Mouse (Mus musculus) layer of hippocampus, adult 18-20 months (tissue): ENCODE results near the gene Fntb. TPM values are rescaled to one million over a fixed set of nuclear protein-coding genes. Genes with fewer than 3 reads are reported as not detected.
"Not testable (repeated sequence)": the region's sequence is repeated elsewhere in the genome, so short reads cannot be mapped to it uniquely, and the experiment has no call there.

Source experiments
- DNase-seq, 2 experiments: peaks; one replicate each; pipeline ENCODE4 v3.0.0; 2022; ENCODE audit warnings: low spot score in 2 of 2
- total RNA-seq, 2 experiments: library from RNA; stranded (reverse); gene quantifications; 2 replicates each; pipeline ENCODE4 v1.2.3; 2021

Fntb gene
- total RNA-seq, 2 experiments from 2014 or later: 25.1 to 26.8 TPM

GRCm38 (mm10) chr12:76832704-76833103, 67.3 kb downstream of the Fntb start:
- peak in 1 of 2 experiments; percentile 63 for DNase-seq

DNA sequence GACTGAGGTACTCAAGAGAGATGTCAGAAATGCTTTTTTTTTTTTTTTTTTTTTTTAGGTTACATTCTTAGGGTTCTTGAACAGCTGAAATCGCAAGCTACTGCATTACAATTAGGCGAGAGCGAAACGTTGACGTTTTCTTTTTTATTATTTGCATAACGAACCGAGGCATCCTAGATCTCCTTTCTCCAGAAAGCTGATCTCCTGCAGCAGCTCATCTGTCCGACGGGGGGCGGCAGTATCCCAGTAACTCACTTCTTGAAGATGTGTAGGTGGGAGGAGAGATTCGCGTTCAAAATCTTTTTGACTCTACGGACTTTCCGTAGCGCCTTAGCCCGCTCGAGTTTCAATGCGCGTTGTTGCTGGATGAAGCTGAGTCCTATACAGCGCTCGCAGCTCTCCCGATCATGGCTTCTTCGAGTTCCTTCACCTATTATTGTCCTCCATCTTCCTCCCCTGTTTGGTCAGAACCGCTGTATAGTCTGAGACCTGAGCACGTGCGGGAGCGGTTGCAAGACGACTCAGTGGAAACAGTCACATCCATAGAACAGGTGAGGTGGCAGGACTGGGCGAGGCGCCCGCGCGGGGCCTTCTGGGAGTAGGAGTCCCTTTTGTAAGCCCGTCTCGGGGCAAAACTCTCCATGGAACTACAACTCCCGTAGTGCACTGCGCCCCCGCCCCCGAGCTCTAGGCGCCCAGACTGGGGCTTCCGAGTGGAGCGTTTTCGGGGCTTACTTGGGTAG, 71.9 kb downstream of the Fntb start:
- peak; percentile 97 to 99 for DNase-seq

DNA sequence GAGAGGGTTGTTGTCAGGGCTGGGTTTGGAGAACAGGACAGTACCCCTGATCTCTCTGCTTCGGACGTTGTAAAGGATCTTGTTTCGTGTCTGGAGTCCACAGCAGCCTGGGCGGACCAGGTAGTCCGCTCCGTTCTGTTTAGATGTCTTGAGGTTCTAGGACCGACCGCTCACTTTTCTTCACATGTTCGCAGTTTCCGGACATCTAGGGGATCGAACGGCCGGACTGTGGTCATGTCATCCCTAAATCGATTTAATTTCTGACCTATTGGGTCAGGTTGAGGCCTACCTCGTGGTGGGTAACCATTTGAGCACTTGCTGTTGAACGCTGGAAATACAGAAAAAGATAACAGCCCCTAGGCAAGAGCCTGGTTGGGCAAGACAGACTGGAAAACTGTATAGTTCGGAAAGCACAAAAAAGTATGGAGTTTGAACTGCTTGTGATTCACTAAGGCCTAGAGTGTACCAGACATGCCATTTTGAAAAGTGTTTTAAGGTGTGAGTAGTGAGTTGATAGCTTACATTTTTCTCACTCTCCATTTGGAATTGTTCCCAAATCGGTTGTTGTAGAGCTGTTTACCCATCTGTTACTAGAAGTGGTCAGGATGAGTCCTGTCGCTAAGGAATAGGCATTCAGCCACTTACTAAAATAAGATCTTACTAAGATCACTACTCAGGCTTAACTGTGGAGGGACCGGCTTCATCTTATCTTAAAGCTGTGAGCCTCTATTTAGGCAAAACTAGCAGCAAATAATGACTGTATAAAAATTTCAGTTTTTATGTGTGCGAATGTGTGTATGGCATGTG, 72.7 kb downstream of the Fntb start:
- no peak for DNase-seq

- no peak for DNase-seq
These were observed 73.9 kb downstream of the Fntb start for GRCm38 (mm10) chr12:76839298-76839697.

DNA sequence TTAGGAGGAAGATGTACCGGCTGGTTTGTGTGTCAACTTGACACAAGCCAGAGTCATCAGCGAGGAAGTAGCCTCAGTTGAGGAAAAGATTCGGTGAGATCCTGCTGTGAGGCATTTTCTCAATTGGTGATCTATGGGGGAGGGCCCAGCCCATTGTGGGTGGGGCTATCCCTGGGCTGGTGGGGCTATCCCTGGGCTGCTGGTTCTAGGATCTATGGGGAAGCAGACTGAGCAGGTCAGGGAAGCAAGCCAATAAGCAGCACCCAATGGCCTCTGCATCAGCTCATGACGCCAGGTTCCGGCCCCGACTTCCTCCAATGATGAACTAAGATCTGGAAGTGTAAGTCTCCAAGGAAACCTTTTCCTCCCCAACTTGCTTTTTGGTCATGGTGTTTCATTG, 74.7 kb downstream of the Fntb start:
- DNase-seq: no peak

- DNase-seq: no peak
These were observed 79.1 kb downstream of the Fntb start for GRCm38 (mm10) chr12:76844346-76845061.

- no peak for DNase-seq
These were observed 87.0 kb downstream of the Fntb start for GRCm38 (mm10) chr12:76852419-76852818.

DNA sequence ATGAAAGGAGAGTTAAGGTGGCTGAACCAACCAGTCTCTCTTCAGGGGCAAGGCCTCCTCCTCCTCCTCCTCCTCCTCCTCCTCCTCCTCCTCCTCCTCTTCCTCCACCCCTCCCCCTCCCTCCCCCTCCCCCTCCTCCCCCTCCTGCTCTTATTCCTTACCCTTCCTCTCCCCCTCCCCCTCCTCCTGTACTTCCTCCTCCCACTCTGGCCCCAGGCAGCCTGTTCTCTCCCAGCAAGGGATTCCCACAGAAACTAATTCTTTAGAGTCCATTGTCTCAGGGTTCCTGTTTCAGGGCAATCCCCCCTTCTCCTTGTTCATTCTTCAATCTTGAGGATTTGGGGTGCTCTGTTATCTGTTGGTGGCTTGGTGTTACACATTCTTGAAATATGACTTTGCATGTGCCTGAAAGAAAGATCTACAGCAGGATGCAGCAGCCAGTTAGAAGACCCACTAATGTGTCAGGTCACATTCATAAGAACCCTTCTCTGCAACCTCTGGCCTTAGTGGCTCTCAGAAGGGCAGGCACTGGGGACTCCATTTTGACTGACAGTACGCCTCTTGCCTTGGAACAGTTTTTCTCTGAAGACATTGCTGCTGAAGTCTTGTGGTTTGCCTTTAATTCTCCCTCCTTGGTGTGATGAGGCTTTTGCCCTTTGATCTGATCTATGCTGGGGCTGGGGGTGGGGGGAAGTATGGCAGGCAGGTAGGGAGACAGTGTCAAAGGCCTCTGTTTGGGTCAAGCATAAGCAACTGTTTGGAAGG, 88.2 kb downstream of the Fntb start:
- no peak for DNase-seq

GRCm38 (mm10) chr12:76857087-76857486, 91.7 kb downstream of the Fntb start:
- DNase-seq: no peak

DNA sequence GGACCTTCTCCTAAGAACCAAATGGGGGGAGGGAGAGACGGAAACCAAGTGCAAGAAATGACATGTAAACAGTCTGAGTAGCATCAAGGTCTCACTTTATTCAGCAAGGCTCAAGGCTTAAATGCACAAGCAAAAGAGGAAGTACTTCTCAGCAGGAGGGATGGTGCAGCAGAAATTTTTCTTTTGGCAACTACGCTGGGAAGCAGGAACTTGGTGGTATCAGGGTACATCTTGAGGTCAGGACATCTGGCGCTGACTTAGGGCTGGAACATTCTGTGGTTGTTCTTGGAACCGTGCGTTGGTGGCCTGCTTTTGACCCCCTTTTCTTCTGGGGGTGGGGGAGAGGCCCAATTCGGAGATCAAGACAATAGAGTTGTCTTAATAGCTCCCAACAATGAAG, 93.4 kb downstream of the Fntb start:
- not testable (repeated sequence) for DNase-seq

- no peak for DNase-seq
These were observed 98.3 kb downstream of the Fntb start for GRCm38 (mm10) chr12:76863651-76864050.

GRCm38 (mm10) chr12:76865266-76865665, 99.9 kb downstream of the Fntb start:
- DNase-seq: no peak

DNA sequence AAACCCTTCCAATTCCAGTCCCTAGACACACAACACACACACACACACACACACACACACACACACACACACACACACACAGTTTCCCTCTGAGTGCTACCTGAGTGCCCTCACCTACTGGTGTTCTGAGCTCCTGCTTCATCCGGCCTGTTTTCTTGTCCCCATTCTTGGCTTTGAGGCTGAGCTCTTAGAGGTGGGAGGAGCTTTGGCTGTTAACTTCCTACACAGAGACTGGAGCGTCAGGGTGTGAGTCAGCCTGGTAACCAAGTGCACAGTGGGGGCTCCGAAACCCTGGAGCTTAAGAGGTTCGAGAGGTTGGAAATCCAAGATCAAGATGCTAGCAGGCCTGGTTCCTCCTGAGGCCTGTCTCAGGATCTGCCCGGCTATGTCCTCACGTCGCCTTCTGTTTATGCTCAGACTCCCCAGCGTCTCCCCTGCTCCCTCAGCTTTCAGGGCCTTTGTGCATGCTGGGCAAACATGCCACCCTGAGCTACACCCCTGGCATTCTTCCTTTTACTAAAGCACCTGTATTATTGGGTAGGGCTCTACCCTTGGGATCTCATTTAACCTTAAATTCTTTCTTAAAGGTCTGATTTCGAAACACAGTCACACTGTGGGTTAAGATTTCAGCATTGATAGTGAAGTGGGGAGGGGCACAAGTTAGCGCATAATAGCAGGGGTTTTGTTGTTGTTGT, 102.3 kb downstream of the Fntb start:
- peak; percentile 18 to 52 for DNase-seq

GRCm38 (mm10) chr12:76868463-76869198, 103.2 kb downstream of the Fntb start:
- DNase-seq: no peak

- no peak for DNase-seq
These were observed 104.2 kb downstream of the Fntb start for GRCm38 (mm10) chr12:76869561-76869960.

- DNase-seq: no peak
These were observed 107.5 kb downstream of the Fntb start for GRCm38 (mm10) chr12:76872767-76873316.

DNA sequence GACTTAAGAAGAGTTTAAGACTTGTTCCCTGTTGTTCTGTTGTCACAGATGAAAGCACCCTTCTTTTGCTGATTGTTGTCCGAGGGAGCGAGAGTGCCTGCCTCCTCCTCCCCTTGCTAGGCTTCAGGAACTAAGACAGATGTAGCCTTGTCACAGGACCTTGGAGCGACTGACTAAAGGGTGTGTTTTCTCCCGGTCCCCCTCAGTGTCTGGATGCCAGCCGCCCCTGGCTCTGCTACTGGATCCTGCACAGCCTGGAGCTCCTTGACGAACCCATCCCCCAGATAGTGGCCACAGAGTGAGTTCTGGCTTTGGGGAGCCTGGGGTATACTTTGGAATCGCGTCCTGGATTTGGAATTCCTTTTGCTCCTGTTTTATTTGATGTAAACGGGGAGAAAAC, 109.4 kb downstream of the Fntb start:
- DNase-seq: no peak

DNA sequence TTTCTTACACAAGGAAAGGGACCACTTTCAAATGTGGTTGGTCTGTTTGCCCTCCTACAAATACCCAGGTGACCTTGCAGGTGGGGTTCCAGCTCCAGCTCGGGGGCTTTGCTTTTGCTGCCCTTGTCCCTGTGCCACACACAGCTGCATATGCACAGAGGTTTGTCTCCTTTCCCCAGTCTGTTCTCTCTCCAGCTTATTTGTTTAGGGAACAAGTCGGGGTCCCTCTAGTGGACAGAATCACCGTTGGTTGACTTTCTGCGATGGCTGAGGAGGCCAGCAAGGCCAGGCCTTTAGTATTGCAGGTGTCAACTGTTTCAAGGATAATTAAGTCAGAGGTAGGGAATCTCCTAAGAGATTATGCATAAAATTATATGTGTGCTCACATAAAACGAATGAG, 113.9 kb downstream of the Fntb start:
- DNase-seq: peak; percentile 16 to 67

- DNase-seq: no peak
These were observed 114.7 kb downstream of the Fntb start for GRCm38 (mm10) chr12:76880131-76880530.
